Mouse (Mus musculus): ENCODE results near the gene Pld4.

The Pld4 gene

DNA sequence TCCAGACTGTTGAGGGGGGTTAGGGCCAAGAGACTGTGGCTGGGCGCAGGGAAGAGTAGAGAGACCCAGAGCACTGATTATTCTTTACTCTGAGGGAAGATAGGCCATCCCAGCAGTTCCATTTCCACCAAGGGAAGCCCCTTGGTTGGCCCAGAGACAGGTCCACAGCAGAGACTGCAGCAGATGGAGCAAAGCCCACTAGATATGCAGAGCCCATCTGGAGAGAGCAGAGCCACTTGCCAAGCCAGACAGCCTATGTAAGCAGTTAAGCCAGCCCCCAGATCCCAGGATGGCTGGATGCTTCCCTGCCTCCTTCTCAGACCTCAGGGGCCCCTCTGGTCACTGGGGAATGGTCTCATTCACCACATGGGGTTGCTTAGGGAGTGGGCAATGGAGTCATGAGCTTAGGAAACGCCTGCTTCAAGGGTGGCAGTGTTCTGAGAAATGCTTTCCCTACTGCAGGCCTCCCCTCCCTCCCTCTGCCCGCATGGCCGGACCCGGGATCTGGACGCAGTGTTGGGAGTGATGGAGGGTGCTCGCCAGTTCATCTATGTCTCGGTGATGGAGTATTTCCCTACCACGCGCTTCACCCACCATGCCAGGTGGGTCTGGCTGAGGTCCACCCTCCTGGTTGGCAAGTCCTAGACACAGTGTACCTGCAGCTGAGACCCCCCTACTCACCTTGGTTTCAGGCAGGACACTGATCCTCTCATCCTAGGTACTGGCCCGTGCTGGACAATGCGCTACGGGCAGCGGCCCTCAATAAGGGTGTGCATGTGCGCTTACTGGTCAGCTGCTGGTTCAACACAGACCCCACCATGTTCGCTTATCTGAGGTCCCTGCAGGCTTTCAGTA lies 6.8 kb downstream of the Pld4 start:
- no peak for DNase-seq (ENCODE audit: low spot score in 2 of 2)

- DNase-seq (ENCODE audit: low spot score in 2 of 2): no peak
Measured at GRCm38 (mm10) chr12:112768166-112768565, 7.7 kb downstream of the Pld4 start.

GRCm38 (mm10) chr12:112769031-112769430 lies 8.6 kb downstream of the Pld4 start:
- no peak for DNase-seq (ENCODE audit: low spot score in 2 of 2)

- DNase-seq (ENCODE audit: low spot score in 2 of 2): no peak
Measured at GRCm38 (mm10) chr12:112769751-112770150, 9.3 kb downstream of the Pld4 start.

GRCm38 (mm10) chr12:112770396-112770795 lies 9.9 kb downstream of the Pld4 start:
- no peak for DNase-seq (ENCODE audit: low spot score in 2 of 2)

DNA sequence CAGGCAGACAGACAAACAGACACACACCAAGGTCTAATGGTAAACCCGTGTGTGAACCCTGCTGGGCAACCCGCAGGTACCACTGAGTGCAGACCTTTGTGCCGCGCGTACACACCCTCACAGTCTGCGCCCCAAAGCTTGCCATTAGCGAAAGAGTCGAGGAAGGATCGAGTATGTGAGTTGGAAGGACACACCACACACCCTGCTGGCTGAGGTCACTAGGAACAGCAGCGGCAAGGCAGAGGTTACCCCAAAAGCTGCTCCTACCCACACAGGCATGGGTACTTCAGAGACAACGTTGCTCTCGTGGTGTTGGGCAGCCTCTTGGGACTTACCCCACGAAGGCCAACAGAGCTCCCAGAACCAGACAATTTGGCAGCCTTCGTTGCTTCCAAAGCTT lies 11.9 kb downstream of the Pld4 start:
- no peak for DNase-seq (ENCODE audit: low spot score in 2 of 2)

DNA sequence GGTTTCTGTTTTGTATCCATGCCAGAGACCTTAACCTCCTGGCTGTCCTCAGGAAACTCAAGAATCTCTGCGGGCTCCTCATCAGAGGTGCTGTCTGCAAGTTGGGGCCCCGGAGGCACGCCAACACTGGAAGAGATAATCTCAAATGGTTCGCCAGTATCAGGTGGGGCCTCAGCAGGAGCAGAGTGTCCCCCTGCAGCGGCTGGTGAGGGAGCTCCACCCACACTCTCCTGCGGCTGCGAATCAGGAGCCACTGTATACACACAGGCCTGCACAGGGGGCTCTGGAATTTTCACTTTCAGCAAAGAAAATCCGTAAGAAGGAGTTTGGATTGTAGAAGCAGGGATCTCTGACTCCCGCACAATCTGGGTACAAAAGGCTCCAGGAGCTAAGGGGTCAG lies 12.9 kb downstream of the Pld4 start:
- DNase-seq (ENCODE audit: low spot score in 2 of 2): no peak

- no peak for DNase-seq (ENCODE audit: low spot score in 2 of 2)
Measured at GRCm38 (mm10) chr12:112774026-112774425, 13.6 kb downstream of the Pld4 start.

DNA sequence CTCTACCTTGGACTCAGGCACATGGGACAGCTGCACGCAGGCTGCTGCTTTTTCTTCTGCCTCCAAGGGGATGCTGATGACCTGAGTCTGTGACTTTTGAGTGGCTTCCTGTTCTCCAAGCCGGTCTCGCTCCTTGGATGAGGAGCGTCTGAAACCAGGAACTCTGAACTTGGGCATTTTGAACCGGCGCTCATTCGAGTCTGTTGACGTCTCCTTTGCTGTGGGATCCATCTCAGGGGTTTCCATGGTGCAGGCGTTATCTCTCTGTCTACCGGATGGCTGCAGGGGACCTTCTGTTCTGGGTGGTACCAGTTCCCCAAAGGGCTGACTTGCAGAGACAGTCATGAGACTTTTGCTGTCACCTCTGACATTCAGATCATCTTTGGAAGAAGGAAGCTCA lies 14.0 kb downstream of the Pld4 start:
- DNase-seq (ENCODE audit: low spot score in 2 of 2): no peak

DNA sequence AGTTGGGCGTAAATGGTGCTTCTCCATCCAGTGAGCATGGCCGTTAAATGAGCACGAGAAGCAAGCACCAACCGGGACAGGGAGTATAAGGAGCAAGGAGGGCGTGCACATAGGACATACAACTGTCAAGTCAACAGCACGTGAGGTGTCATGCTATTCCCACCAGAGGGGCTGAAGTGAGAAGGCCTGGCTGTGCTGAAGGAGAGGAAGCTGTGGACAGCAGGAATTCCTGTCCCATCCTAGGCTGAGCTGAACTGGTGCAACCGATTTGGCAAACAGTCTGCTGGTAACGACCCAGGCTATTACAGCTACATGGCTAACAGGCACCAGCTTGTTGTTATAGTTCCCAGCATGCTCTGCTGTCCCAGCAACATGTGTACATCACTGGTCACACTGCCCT lies 30.6 kb downstream of the Pld4 start:
- no peak for DNase-seq (ENCODE audit: low spot score in 2 of 2)

GRCm38 (mm10) chr12:112793601-112794355 lies 33.3 kb downstream of the Pld4 start:
- peak; percentile 82 to 89 for DNase-seq (ENCODE audit: low spot score in 2 of 2)

DNA sequence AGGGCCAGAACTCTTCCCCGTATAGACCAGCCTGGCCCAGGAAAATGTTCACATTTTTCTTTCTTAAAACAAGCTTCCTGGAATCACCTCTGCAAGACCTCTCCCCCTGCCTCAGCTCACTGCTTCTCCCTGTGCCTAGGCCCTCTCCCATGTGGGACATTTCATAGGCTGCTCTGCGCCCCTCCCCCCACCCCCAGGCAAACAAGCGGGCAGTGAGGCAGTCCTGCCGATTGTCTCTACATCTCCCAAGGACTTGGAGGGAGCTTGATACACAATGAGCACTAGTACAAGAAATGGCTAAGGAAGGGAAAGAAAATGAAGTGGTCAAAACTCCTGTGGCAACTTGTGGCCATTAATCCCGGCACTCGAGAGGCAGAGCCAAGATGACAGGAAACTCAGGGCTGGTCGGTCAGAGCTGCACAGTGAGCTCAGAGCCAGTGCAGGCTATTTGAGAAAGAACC lies 33.9 kb downstream of the Pld4 start:
- DNase-seq (ENCODE audit: low spot score in 2 of 2): no peak

GRCm38 (mm10) chr12:112794998-112795397 lies 34.5 kb downstream of the Pld4 start:
- DNase-seq (ENCODE audit: low spot score in 2 of 2): no peak

- peak; percentile 63 to 65 for DNase-seq (ENCODE audit: low spot score in 2 of 2)
Measured at GRCm38 (mm10) chr12:112795466-112796104, 35.1 kb downstream of the Pld4 start.

DNA sequence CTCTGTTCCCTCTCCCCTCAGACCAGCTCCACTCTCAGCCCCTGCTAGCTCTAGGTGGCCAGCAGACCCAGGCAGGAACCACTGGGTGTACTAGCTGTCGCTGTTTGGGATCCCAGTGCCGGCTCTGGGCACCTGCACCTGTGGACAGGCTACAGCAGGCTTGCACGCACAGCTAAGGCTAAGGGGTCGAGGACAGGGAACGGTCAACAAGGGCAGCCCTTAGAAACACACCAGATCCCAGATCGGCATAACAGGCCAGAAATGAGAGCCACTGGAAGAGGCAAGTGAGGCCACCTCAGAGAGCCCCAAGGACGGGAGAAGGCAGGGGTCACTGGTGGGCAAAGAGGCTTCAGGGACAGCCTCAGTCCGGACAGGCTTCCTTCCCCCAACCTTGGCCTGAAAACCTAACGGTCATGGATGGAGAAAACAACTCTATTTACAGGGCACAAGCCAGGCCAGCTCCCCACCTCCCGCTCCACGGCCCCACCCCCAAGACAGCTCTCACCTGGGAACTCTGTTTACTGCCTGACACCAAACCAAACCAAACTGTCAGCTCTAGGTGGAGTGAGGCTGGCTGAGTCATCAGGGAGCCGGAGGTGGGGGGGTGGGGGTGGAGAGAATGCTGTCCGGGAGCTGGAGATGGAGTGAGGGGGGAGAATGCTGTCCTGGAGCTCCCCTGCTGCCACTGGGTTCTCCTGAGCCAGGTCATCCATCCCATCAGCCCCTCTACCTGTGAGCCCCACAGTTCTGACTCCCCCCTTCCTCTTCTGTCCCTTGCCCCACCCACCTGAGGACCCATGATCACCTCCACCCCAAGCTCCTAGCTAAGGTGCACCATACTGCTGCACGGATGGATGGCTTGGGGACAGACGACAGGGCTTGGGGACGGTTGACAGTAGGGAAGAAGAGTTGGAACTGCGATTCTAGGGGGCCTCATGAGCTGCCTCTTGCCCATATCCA lies 36.4 kb downstream of the Pld4 start:
- DNase-seq (ENCODE audit: low spot score in 2 of 2): no peak

DNA sequence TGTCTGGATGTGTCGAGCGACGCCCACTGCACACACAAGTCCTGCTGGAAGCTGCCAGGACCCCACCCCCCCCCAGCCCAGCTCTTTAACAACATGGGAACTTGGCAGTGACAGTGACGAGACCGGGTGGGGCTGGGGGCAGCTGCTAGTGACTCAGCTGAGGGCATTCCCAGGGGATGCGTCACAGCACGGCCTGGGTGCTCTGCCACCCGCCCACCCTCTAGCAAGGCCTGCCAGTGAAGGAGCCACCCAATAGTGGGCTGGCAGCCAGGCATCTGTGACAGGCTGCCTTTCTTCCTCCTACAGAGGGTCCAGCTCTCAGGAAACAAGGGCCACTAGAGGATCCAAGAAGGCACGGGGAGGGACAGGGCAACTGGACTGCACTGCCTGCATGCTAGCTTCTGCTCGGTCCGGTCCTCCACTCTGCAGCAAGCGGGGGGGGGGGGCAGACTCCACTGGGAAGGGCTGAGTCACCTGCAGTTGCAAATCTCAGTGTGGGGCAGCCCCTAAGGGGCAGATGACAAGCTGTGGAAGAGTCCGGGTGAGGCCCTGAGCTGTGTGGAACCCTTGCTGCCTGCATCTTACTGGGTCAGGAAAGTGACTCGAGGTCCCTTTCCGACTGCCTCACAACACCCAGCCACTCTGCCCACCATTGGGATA lies 37.3 kb downstream of the Pld4 start:
- no peak for DNase-seq (ENCODE audit: low spot score in 2 of 2)

- DNase-seq (ENCODE audit: low spot score in 2 of 2): no peak
Measured at GRCm38 (mm10) chr12:112798332-112798681, 37.9 kb downstream of the Pld4 start.

DNA sequence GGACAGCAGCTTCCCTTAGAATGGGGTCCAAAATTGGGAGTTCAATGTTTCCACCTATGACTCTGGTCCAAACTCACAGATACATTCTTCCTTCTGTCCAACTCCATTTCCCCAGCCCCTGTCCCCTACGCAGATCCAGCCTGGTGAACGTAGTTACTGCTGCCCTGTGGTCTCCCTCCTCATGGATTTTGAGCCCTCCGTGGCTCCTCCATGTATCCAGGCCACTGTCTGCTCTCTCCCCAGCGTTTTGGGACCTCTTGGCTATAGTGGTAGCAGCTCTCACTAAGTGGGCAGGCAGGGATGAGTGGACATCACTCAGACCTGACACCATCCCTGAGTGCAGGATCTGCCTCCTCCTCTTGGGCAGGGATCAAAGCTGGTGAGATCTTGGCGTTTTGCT lies 38.3 kb downstream of the Pld4 start:
- DNase-seq (ENCODE audit: low spot score in 2 of 2): no peak

GRCm38 (mm10) chr12:112799237-112799970 lies 38.9 kb downstream of the Pld4 start:
- no peak for DNase-seq (ENCODE audit: low spot score in 2 of 2)

DNA sequence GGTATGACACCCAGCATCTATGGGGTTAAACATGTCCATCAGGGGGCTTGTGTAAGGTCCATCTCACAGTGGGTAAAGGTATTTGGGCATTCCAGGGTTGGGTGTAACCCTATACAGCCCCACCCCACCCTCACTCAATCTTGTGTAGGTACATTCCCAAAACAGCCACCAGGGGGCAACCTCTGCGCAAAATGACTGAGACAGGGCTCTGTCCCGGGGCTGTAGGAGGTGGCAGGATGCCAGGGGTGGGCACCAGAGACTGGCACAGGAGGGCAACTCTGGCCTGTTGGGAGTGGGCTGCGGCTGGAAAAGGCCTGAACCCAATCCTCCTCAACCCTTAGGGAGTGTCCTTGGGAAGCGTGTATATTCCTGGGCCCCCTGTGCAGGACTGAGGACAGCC lies 40.0 kb downstream of the Pld4 start:
- peak in 1 of 2 experiments; percentile 57 for DNase-seq (ENCODE audit: low spot score in 2 of 2)

Measured in heart, adult 9 months (tissue).